Mouse (Mus musculus) lung, embryonic 15.5 days (tissue): Measurements from ENCODE around the gene Mmp14. TPM values are rescaled to one million over a fixed set of nuclear protein-coding genes. Genes with fewer than 3 reads are reported as not detected.
A peak's percentile ranks its signal among the peaks of the same experiment; 100 is the strongest.

Experiments
- ATAC-seq: fragments of 200-750 bp; cut with Nextera tagmentation; 2 replicates; pipeline ENCODE4 v1.8.0; 2017; ENCODE audit warnings: moderate number of reproducible peaks, borderline replicate concordance; ENCODE audit not compliant: low FRiP score, low TSS enrichment; ENCODE audit errors: extremely low read depth
- H3K27ac ChIP-seq: fragments of 300-500 bp; sonication (generic); 2 replicates; pipeline ENCODE4 v1.5.1; 2015; ENCODE audit warnings: moderate library complexity, mild to moderate bottlenecking, inconsistent platforms
- H3K27me3 ChIP-seq: fragments of 300-500 bp; sonication (generic); 2 replicates; pipeline ENCODE4 v1.6.1; 2015; ENCODE audit warnings: inconsistent platforms
- H3K36me3 ChIP-seq: fragments of 300-500 bp; sonication (generic); 2 replicates; pipeline ENCODE4 v1.6.1; 2015; ENCODE audit warnings: inconsistent platforms
- H3K4me1 ChIP-seq: fragments of 300-500 bp; sonication (generic); 2 replicates; pipeline ENCODE4 v1.6.1; 2015; ENCODE audit warnings: inconsistent platforms
- H3K4me2 ChIP-seq: fragments of 300-500 bp; sonication (generic); 2 replicates; pipeline ENCODE4 v1.6.1; 2015; ENCODE audit warnings: inconsistent platforms, mild to moderate bottlenecking, moderate library complexity
- H3K4me3 ChIP-seq: fragments of 300-500 bp; sonication (generic); 2 replicates; pipeline ENCODE4 v1.5.1; 2015; ENCODE audit warnings: mild to moderate bottlenecking, inconsistent platforms
- H3K9ac ChIP-seq: fragments of 300-500 bp; sonication (generic); 2 replicates; pipeline ENCODE4 v1.6.1; 2015; ENCODE audit warnings: inconsistent platforms
- H3K9me3 ChIP-seq: fragments of 300-500 bp; sonication (generic); 2 replicates; pipeline ENCODE4 v1.6.1; 2016; ENCODE audit warnings: inconsistent platforms
- WGBS: fragments of 180-500 bp; shearing (Covaris S2); methylation state at CpG from one replicate; pipeline ENCODE4 v1.1.7; 2015; 5-methylcytosine and 5-hydroxymethylcytosine counted together
- polyA plus RNA-seq: library from polyadenylated mRNA; unstranded; fragments of >200 nt; fragmentation: Nextera tagmentation; extraction: Ambion mirVana; gene quantifications from 2 replicates; pipeline ENCODE4 v1.2.1, GENCODE M21; 2015

Mmp14 gene
- 180 and 182 TPM in 2 replicates for polyA plus RNA-seq

DNA sequence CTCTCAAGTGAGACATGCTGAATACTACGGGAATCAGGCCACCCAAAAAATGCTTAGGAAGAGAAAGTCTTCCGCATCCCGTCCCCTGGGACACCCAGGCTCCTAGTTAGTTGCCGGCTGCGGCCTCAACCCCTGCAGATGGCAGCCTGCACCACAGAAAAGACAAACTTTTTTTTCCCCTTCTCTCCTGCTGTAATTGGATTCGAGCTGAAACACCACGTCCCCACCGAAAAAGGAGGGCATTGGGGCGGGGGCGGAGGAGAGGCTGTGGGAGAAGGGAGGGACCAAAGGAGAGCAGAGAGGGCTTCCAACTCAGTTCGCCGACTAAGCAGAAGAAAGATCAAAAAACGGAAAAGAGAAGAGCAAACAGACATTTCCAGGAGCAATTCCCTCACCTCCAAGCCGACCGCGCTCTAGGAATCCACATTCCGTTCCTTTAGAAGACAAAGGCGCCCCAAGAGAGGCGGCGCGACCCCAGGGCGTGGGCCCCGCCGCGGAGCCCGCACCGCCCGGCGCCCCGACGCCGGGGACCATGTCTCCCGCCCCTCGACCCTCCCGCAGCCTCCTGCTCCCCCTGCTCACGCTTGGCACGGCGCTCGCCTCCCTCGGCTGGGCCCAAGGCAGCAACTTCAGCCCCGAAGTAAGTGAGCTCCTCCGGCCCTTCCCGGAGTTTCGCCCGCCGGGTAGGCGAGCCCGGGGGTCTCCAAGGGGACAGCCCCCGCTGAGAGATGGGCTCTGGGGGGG, at the start of gene Mmp14:
TSS of gene Mmp14 (plus strand) at position 279 of the 744 bp plus-strand sequence.
- peak within 1 kb of the TSS; percentile 97 for H3K9ac ChIP-seq
- H3K36me3 ChIP-seq: peaks cover 19% of the 10 kb centered on the region
- peaks cover 63% of the 10 kb centered on the region for H3K4me1 ChIP-seq
- H3K4me2 ChIP-seq: peak within 1 kb of the TSS; percentile 77
- H3K27ac ChIP-seq: peak within 1 kb of the TSS; percentile 99
- ATAC-seq: peak; percentile 72
- WGBS: 0% methylated on average over 46 of the region's 49 CpGs
- no peaks in the 10 kb centered on the region for H3K27me3 ChIP-seq
- H3K4me3 ChIP-seq: peak within 1 kb of the TSS; percentile 85
- H3K9me3 ChIP-seq: no peaks in the 10 kb centered on the region

DNA sequence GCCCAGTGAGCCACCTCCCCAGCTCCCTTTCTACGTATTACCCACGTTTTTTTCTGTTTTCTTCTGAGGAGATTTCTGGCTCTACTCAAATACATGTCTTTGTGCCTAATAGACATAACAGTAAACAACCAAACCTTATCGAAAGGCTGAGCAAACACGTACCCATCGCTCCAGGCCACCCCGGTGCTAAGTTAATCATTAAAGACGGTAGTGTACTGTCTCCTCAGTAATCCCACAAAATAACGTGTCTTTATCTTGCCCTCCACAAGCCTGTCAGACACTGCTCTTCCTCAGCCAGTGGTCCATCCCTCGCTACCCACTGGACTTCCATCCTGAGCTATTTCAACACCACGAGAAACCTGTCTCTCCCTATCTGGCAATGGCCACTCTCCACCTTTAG, 49.6 kb upstream of the Mmp14 start:
- Histone ChIP-seq H3K4me2 (no peak overlapping the region), H3K27me3 (no peaks in the 10 kb centered on the region), H3K9ac (no peak overlapping the region), H3K36me3 (no peaks in the 10 kb centered on the region), H3K9me3 (no peaks in the 10 kb centered on the region), H3K27ac (no peak overlapping the region), H3K4me1 (0 out of 2 replicates have a peak, but pooled peaks cover 4% of the 10 kb centered on the region), H3K4me3 (no peak overlapping the region)
- 58% methylated on average over 10 of the region's 10 CpGs for WGBS
- ATAC-seq: no peak

DNA sequence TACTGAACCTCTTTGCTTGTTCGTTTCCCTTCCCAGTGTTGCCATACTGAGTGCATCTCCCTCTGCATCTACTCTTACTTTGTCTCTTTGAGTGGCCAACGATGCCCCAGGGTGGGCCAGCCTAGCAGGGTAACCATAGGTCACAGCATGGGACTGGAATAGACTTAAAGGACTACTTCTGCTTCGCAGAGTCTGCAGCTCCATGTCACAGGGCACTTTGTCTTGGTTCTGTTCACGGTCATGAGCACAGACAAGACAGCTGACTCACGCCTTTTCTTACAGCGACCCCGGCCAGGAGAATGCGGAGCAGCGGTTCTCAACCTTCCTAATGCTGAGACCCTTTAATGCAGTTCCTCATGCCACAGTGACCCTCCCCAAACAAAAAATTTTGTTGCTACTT, 48.8 kb upstream of the Mmp14 start:
- H3K4me3 ChIP-seq: no peak overlapping the region
- 81% methylated on average over 9 of the region's 9 CpGs for WGBS
- no peak overlapping the region for H3K4me2 ChIP-seq
- H3K9me3 ChIP-seq: no peaks in the 10 kb centered on the region
- no peaks in the 10 kb centered on the region for H3K27me3 ChIP-seq
- H3K27ac ChIP-seq: no peak overlapping the region
- no peak for ATAC-seq
- 0 out of 2 replicates have a peak, but pooled peaks cover 4% of the 10 kb centered on the region for H3K4me1 ChIP-seq
- H3K9ac ChIP-seq: no peak overlapping the region
- no peaks in the 10 kb centered on the region for H3K36me3 ChIP-seq

DNA sequence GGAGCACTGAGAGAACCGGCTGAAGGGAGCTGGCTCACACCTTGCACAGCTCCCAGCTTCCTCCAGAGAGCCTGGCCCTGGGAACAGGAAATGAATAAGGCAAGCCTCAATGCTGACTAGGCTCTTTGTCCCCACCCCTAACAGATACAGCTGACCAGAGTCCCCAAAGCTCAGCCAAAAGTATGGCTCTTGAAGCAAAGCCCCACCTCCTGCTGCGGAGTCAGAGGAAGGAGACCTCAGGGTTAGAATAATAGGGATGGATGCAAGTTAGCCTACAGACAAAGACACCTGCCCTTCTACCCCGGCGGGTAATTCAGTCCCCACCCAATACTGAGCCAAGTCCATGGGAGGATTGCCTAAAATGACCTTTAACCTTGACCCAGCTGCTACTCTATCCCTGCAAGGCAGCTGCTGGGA, 48.0 kb upstream of the Mmp14 start:
- WGBS: 63% methylated on average over 4 of the region's 4 CpGs
- Histone ChIP-seq H3K9ac (no peak overlapping the region), H3K36me3 (no peaks in the 10 kb centered on the region), H3K4me3 (no peak overlapping the region), H3K4me1 (0 out of 2 replicates have a peak, but pooled peaks cover 4% of the 10 kb centered on the region), H3K9me3 (no peaks in the 10 kb centered on the region), H3K4me2 (no peak overlapping the region), H3K27me3 (no peaks in the 10 kb centered on the region), H3K27ac (no peak overlapping the region)
- 0 out of 2 replicates have a peak, but pooled peaks have one; percentile 5 for ATAC-seq

DNA sequence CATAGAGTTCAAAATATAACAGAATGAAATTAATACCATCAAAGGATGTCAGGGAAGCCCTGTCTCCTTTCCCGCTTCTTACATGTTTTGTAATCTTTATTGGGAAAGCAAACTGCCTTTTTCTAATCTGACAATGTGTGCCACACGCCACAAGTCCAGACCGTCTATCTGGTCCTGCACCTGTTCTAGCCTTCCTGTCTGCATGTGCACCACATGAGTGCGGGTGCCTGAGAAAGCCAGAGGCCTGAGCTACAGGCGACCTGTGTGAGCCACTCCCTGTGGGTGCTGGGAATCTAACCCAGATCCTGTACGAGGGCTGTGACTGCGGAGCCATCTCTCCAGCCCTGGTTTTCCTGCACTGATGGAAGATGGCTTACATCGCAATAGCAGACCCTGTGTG, 47.0 kb upstream of the Mmp14 start:
- no peak overlapping the region for H3K4me2 ChIP-seq
- H3K36me3 ChIP-seq: no peaks in the 10 kb centered on the region
- no peaks in the 10 kb centered on the region for H3K9me3 ChIP-seq
- no peak overlapping the region for H3K4me3 ChIP-seq
- no peak overlapping the region for H3K27ac ChIP-seq
- ATAC-seq: no peak
- H3K9ac ChIP-seq: no peak overlapping the region
- H3K4me1 ChIP-seq: 0 out of 2 replicates have a peak, but pooled peaks cover 4% of the 10 kb centered on the region
- WGBS: 86% methylated on average over 8 of the region's 8 CpGs
- no peaks in the 10 kb centered on the region for H3K27me3 ChIP-seq

DNA sequence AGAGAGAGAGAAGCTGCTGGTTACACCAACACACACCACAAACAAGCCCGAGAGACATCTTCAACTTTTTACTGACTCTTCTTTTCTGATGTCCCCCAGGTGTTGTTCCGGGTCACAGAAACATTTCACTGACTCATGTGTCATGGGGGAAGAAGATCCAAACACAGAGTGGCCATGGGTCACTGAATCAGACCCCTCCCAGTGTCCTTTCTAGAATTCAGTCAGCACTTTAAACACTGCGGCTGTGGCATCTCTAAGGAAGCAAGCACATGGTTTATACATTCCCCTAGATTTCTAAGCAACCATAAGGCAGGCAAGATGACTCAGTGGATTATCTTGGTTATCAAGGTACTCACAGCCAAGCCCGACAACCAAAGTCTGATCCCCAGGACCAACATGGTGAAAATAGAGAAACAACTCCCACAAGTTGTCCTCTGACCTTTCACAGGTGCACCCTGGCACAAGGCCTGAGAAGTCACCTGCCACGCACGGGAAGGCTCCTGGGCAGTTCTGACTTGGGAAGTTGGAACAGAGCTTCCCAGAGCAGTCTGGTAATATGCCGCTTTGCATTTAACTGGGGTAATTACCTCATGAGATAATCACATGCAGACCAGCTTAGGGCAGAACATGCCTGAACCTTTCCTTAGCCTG, 45.3 kb upstream of the Mmp14 start:
- H3K4me1 ChIP-seq: peaks cover 7% of the 10 kb centered on the region; the same call in 1 of the 2 replicates
- no peak overlapping the region for H3K9ac ChIP-seq
- no peak overlapping the region for H3K4me3 ChIP-seq
- no peaks in the 10 kb centered on the region for H3K9me3 ChIP-seq
- no peak overlapping the region for H3K27ac ChIP-seq
- no peaks in the 10 kb centered on the region for H3K36me3 ChIP-seq
- H3K4me2 ChIP-seq: no peak overlapping the region
- 84% methylated on average over 7 of the region's 7 CpGs for whole genome bisulfite sequencing
- no peaks in the 10 kb centered on the region for H3K27me3 ChIP-seq
- ATAC-seq: no peak

DNA sequence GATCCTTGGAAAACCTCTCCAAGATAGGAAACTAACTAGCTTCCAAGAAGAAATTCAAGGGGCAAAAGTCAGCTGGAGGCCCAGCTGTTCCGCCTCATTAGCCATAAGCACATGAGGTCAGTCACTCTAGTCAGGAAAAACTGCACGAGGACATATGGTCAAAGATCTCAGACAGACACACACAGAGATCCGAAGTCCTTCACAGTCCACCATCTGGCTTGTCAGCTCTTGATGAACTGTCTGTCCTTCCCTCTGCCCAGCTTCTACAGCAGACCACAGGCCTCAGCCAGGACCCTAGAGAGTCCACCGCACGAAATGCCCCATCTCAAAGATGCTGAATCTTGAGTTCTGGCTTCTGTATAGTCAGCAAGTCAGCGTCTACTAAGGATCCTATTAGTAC, 43.9 kb upstream of the Mmp14 start:
- Histone ChIP-seq H3K27ac (no peak overlapping the region), H3K27me3 (no peaks in the 10 kb centered on the region), H3K9me3 (no peaks in the 10 kb centered on the region), H3K4me3 (no peak overlapping the region), H3K36me3 (no peaks in the 10 kb centered on the region), H3K4me2 (no peak overlapping the region), H3K9ac (no peak overlapping the region), H3K4me1 (peaks cover 4% of the 10 kb centered on the region; the same call in 1 of the 2 replicates)
- WGBS: 75% methylated on average over 6 of the region's 6 CpGs
- no peak for ATAC-seq

DNA sequence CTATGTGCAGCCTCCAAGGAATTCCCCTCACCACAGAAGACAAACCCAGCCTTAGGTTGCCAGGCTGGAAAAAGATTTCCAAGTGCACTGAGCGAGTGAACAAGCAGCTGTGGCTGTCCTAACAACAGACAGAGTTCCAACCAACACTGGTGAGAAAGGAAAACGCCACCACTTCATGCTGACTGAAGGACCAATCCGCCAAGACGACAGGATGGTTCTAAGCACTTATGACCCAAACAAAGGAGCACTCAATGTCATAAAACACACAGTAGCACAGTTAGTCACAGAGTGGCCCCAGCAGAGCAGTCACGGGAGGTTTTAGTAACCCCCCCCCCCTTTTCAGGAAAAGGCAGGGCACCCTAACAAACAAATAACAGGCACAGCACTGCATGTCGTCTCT, 40.6 kb upstream of the Mmp14 start:
- no peak for ATAC-seq
- Histone ChIP-seq H3K9me3 (no peaks in the 10 kb centered on the region), H3K27ac (no peak overlapping the region), H3K4me1 (peaks cover 4% of the 10 kb centered on the region; the same call in 1 of the 2 replicates), H3K4me3 (no peak overlapping the region), H3K27me3 (no peaks in the 10 kb centered on the region), H3K9ac (no peak overlapping the region), H3K36me3 (no peaks in the 10 kb centered on the region), H3K4me2 (no peak overlapping the region)
- 41% methylated on average over 6 of the region's 6 CpGs for WGBS

DNA sequence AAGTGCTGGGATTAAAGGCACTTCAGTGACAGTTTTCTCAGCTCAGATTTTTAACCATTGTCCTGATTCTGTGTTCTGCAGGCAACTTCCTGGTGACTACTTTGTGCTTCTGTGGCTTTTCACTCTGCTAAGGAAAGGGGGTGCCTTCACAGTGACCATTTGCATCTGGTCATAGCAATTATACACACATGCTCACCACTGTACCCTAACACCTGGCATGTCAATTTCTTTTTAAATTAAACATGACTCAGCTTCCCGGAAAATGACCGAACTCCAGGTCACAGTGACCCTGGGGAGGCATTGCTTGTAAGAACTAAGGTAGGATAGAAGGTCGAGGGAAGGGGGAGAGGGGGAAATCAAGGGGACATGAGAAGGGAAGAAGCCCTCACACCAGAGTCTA, 37.6 kb upstream of the Mmp14 start:
- no peaks in the 10 kb centered on the region for H3K9me3 ChIP-seq
- ATAC-seq: no peak

DNA sequence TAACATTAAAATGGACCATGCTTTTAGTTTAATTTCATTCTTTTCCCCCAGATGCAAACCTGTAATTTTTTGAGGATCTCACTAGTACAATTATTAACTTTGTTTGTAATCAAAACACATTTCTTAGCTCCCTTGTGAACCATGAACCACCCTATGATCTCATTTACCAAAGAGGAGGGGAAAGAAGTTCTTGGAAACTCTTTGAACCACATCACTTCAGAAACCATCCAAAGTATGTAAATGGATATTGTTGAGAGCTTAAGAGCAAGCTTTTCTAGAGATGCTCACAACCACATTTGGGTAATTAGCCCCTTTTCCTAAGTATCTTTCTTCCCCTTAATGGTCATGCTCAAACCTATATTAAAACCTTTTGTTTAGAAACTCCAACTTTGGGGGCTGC, 37.1 kb upstream of the Mmp14 start:
- Histone ChIP-seq H3K36me3 (no peaks in the 10 kb centered on the region), H3K27ac (no peak overlapping the region), H3K4me3 (no peak overlapping the region), H3K9ac (no peak overlapping the region), H3K4me2 (no peak overlapping the region), H3K9me3 (no peaks in the 10 kb centered on the region), H3K4me1 (peaks cover 10% of the 10 kb centered on the region), H3K27me3 (no peaks in the 10 kb centered on the region)
- ATAC-seq: no peak

More for the DNA sequence above, 37.6 kb upstream of the Mmp14 start:
- peaks cover 4% of the 10 kb centered on the region for H3K4me1 ChIP-seq
- no peaks in the 10 kb centered on the region for H3K36me3 ChIP-seq
- H3K27me3 ChIP-seq: no peaks in the 10 kb centered on the region
- H3K4me3 ChIP-seq: no peak overlapping the region
- H3K27ac ChIP-seq: no peak overlapping the region
- H3K9ac ChIP-seq: no peak overlapping the region
- no peak overlapping the region for H3K4me2 ChIP-seq
- WGBS: 72% methylated on average over 3 of the region's 3 CpGs

DNA sequence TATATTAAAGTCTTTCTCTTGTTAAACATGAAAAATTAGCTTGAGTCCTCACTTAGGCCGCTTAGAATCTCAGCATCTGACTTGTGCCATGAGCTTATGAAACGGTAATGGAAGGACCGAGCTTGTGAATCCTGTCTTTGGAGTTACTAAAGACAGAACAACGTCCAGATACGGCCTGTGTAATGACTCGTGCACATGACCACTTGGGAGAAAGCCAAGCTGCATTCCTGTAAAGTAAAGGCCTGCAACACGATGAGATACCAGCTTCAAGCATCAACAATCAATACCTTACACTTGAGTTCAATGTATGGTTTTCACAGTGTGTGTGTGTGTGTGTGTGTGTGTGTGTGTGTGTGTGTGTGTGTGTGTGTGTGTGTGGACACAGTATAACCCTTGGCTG, 34.7 kb upstream of the Mmp14 start:
- no peak for ATAC-seq
- Histone ChIP-seq H3K9ac (no peak overlapping the region), H3K4me1 (peaks cover 6% of the 10 kb centered on the region; the same call in 1 of the 2 replicates), H3K4me3 (no peak overlapping the region), H3K27me3 (no peaks in the 10 kb centered on the region), H3K4me2 (no peak overlapping the region), H3K36me3 (no peaks in the 10 kb centered on the region), H3K27ac (no peak overlapping the region), H3K9me3 (no peaks in the 10 kb centered on the region)
- 75% methylated on average over 7 of the region's 7 CpGs for WGBS

DNA sequence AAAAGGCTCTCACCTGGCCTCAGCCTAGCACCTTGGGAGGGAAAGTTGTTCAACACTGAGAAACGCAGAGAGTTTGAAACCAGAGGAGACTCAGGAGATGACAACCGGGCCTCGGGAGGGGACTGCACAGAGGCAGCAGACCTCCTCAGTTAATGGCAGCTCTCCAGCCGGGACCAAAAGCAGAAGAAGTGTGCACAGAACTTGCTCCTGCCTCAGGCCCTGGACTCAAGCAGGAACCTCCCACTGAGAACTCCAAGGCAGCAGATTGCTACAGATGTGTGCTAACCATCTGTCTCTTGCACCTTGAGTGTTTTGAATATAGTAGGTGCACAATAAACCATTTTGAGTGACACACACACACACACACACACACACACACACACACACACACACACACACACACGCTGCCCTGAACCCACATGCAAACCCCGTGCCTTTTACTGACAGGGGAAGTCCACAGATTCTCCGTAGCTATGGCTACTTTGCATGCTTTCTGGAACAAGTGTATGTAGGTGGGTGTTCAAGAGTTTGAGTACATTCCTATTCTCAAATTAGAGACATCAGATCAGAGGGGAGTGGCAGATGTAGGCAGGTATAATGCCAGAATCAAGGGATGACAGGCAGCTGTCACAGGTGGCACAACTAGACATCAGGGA, 33.4 kb upstream of the Mmp14 start:
- no peak overlapping the region for H3K4me2 ChIP-seq
- no peak overlapping the region for H3K9ac ChIP-seq
- H3K9me3 ChIP-seq: no peaks in the 10 kb centered on the region
- WGBS: 72% methylated on average over 7 of the region's 7 CpGs
- no peak overlapping the region for H3K4me3 ChIP-seq
- peaks cover 6% of the 10 kb centered on the region; the same call in 1 of the 2 replicates for H3K4me1 ChIP-seq
- ATAC-seq: no peak
- H3K27me3 ChIP-seq: no peaks in the 10 kb centered on the region
- no peak overlapping the region for H3K27ac ChIP-seq
- H3K36me3 ChIP-seq: no peaks in the 10 kb centered on the region
